18 mouse cellular contexts compared by ENCODE assay signal in genomic region chr3:33219271-33220065, GRCm38 (mm10).
DNase-seq lines count a peak whose midpoint lies in the region; ATAC-seq and TF ChIP-seq lines count a peak whose summit lies in the region.
"Had no signal": no experiment of that assay in that cellular context is flagged by ENCODE, and none has a peak within 500 bp of the region (broad histone marks: within the 10 kb centered on the region; RNA-seq: fewer than 3 reads in every experiment).

No protein-coding gene starts in this region.

- no peak for DNase-seq in forebrain, postnatal 0 days
- peak; percentile 47 for DNase-seq in neural tube, embryonic 10.5 days (ENCODE audit: extremely low spot score, low spot score)
- DNase-seq in limb, embryonic 10.5 days (ENCODE audit: low spot score) = peak; percentile 80
- no peak for DNase-seq in layer of hippocampus, adult 18-20 months (ENCODE audit: low spot score in 2 of 2)
- no peak for DNase-seq in adrenal gland, adult (ENCODE audit: inconsistent age in 2 of 2, low spot score in 1 of 2)
- DNase-seq: adrenal gland, adult 8-10 months; cerebellum, adult 11-12 months; cerebellum, postnatal 25 days; heart, postnatal 14 days; left cerebral cortex, postnatal 4 days; lung, postnatal 10 days; right cerebral cortex, adult 18-20 months had no signal

- no peak overlapping the region for H3K9ac ChIP-seq in forebrain, embryonic 12.5 days
- H3K9ac ChIP-seq in forebrain, postnatal 0 days = no peak overlapping the region
- no peak overlapping the region for H3K9ac ChIP-seq in neural tube, embryonic 15.5 days (replicated peaks)
- H3K9ac ChIP-seq in neural tube, embryonic 14.5 days (replicated peaks; ENCODE audit: low read depth, low read length) = no peak overlapping the region
- H3K9ac ChIP-seq: liver, embryonic 14.5 days had no signal

- H3K27ac ChIP-seq in forebrain, embryonic 12.5 days = 0 out of 2 replicates have a peak overlapping the region, but pooled peaks have one; percentile 42
- no peak overlapping the region for H3K27ac ChIP-seq in forebrain, postnatal 0 days (ENCODE audit: low read depth, low read length)
- H3K27ac ChIP-seq in neural tube, embryonic 15.5 days (replicated peaks) = no peak overlapping the region
- no peak overlapping the region for H3K27ac ChIP-seq in limb, embryonic 10.5 days
- H3K27ac ChIP-seq in neural tube, embryonic 14.5 days (ENCODE audit: low read depth, low read length) = peak overlapping the region; percentile 12; the same call in 1 of the 2 replicates
- H3K27ac ChIP-seq: layer of hippocampus, adult 2 months; liver, embryonic 14.5 days had no signal

- H3K36me3 ChIP-seq in forebrain, embryonic 12.5 days (replicated peaks) = no peaks in the 10 kb centered on the region
- H3K36me3 ChIP-seq in forebrain, postnatal 0 days (ENCODE audit: insufficient read depth) = no peaks in the 10 kb centered on the region
- H3K36me3 ChIP-seq in neural tube, embryonic 15.5 days = no peaks in the 10 kb centered on the region
- no peaks in the 10 kb centered on the region for H3K36me3 ChIP-seq in limb, embryonic 10.5 days
- H3K36me3 ChIP-seq in neural tube, embryonic 14.5 days (ENCODE audit: control insufficient read depth, insufficient read depth, low read length) = no peaks in the 10 kb centered on the region

- H3K4me2 ChIP-seq in forebrain, embryonic 12.5 days = no peak overlapping the region
- no peak overlapping the region for H3K4me2 ChIP-seq in forebrain, postnatal 0 days (ENCODE audit: low read depth)
- no peak overlapping the region for H3K4me2 ChIP-seq in neural tube, embryonic 15.5 days
- H3K4me2 ChIP-seq in neural tube, embryonic 14.5 days (ENCODE audit: low read depth, low read length) = no peak overlapping the region
- H3K4me2 ChIP-seq: heart, embryonic 11.5 days had no signal

- no peak for TF ChIP-seq CTCF in forebrain, postnatal 0 days (IDR thresholded peaks at IDR 0.05; ENCODE audit: low read depth)

- no peak for ATAC-seq in forebrain, embryonic 12.5 days (ENCODE audit: low FRiP score)
- no peak for ATAC-seq in forebrain, postnatal 0 days
- ATAC-seq in neural tube, embryonic 15.5 days (ENCODE audit: low FRiP score) = no peak
- 0 out of 2 replicates have a peak, but pooled peaks have one; percentile 20 for ATAC-seq in neural tube, embryonic 14.5 days (ENCODE audit: low read depth)

- no peaks in the 10 kb centered on the region for H3K4me1 ChIP-seq in forebrain, embryonic 12.5 days
- H3K4me1 ChIP-seq in forebrain, postnatal 0 days (ENCODE audit: insufficient read depth) = no peaks in the 10 kb centered on the region
- H3K4me1 ChIP-seq in neural tube, embryonic 15.5 days = peaks cover 5% of the 10 kb centered on the region; the same call in 1 of the 2 replicates
- peaks cover 21% of the 10 kb centered on the region for H3K4me1 ChIP-seq in limb, embryonic 10.5 days
- H3K4me1 ChIP-seq in neural tube, embryonic 14.5 days (ENCODE audit: control insufficient read depth, insufficient read depth, low read length) = no peaks in the 10 kb centered on the region

- no peak overlapping the region for H3K4me3 ChIP-seq in forebrain, embryonic 12.5 days (replicated peaks)
- no peak overlapping the region for H3K4me3 ChIP-seq in forebrain, postnatal 0 days (ENCODE audit: low read depth, low read length)
- H3K4me3 ChIP-seq in neural tube, embryonic 15.5 days (replicated peaks) = no peak overlapping the region
- no peak overlapping the region for H3K4me3 ChIP-seq in limb, embryonic 10.5 days
- H3K4me3 ChIP-seq in neural tube, embryonic 14.5 days (ENCODE audit: low read depth, low read length) = no peak overlapping the region
- H3K4me3 ChIP-seq: layer of hippocampus, adult 2 months had no signal

- no peaks in the 10 kb centered on the region for H3K27me3 ChIP-seq in forebrain, embryonic 12.5 days
- no peaks in the 10 kb centered on the region for H3K27me3 ChIP-seq in forebrain, postnatal 0 days (ENCODE audit: insufficient read depth, low read length)
- H3K27me3 ChIP-seq in neural tube, embryonic 15.5 days (replicated peaks) = no peaks in the 10 kb centered on the region
- no peaks in the 10 kb centered on the region for H3K27me3 ChIP-seq in limb, embryonic 10.5 days (ENCODE audit: low read depth, poor library complexity, severe bottlenecking)
- H3K27me3 ChIP-seq in neural tube, embryonic 14.5 days (ENCODE audit: control insufficient read depth, insufficient read depth, low read length) = no peaks in the 10 kb centered on the region

- H3K9me3 ChIP-seq in forebrain, embryonic 12.5 days = no peaks in the 10 kb centered on the region
- H3K9me3 ChIP-seq in forebrain, postnatal 0 days (ENCODE audit: low read length) = no peaks in the 10 kb centered on the region
- H3K9me3 ChIP-seq in neural tube, embryonic 15.5 days (replicated peaks) = no peaks in the 10 kb centered on the region
- H3K9me3 ChIP-seq in limb, embryonic 10.5 days (replicated peaks) = no peaks in the 10 kb centered on the region
- no peaks in the 10 kb centered on the region for H3K9me3 ChIP-seq in neural tube, embryonic 14.5 days (ENCODE audit: control insufficient read depth, low read length)

- 51% methylated on average over 2 of the region's 2 CpGs for WGBS in forebrain, embryonic 12.5 days
- 58% methylated on average over 2 of the region's 2 CpGs for WGBS in forebrain, postnatal 0 days
- 40% methylated on average over 2 of the region's 2 CpGs for WGBS in neural tube, embryonic 15.5 days
- WGBS in limb, embryonic 10.5 days = 5% methylated on average over 2 of the region's 2 CpGs
- 46% methylated on average over 2 of the region's 2 CpGs for WGBS in neural tube, embryonic 14.5 days

Comparison
In these comparisons a context has a peak if more than half of its experiments do, and no peak if none do; other contexts are left out.
1. H3K27ac ChIP-seq: peak in forebrain, embryonic 12.5 days (single experiment) and neural tube, embryonic 14.5 days (single experiment); none in forebrain, postnatal 0 days (single experiment), neural tube, embryonic 15.5 days (single experiment) and limb, embryonic 10.5 days (single experiment).
2. DNase-seq: peak in neural tube, embryonic 10.5 days (single experiment) and limb, embryonic 10.5 days (single experiment); none in forebrain, postnatal 0 days (single experiment), layer of hippocampus, adult 18-20 months (0 of 2) and adrenal gland, adult (0 of 2).